Mouse (Mus musculus) C2C12 (cell line): ENCODE data around the gene Evi2a. TPM values are rescaled to one million over a fixed set of nuclear protein-coding genes. Genes with fewer than 3 reads are reported as not detected.

Source experiments
- H3K27me3 ChIP-seq: one replicate; pipeline ENCODE4 v1.6.1; 2011; ENCODE audit not compliant: control insufficient read depth, insufficient read depth, insufficient read length
- H3K36me3 ChIP-seq: one replicate; pipeline ENCODE4 v1.6.1; 2011; ENCODE audit not compliant: control insufficient read depth, insufficient read depth
- H3K4me3 ChIP-seq: one replicate; pipeline ENCODE4 v1.5.1; 2011; ENCODE audit warnings: mild to moderate bottlenecking, control low read depth; ENCODE audit not compliant: poor library complexity, insufficient read depth, severe bottlenecking
- H3K79me2 ChIP-seq: one replicate; pipeline ENCODE4 v1.6.1; 2011; ENCODE audit not compliant: control insufficient read depth, insufficient read depth
- H3K79me3 ChIP-seq: one replicate; pipeline ENCODE4 v1.6.1; 2011; ENCODE audit warnings: low read depth, control low read depth
- H3ac ChIP-seq: one replicate; pipeline ENCODE3; 2011; ENCODE audit warnings: low read depth; ENCODE audit not compliant: control insufficient read depth, insufficient read length
- CEBPB ChIP-seq: IDR thresholded peaks from one replicate; pipeline ENCODE4 v1.6.1; 2011; ENCODE audit warnings: low read depth, mild to moderate bottlenecking, control low read depth, moderate library complexity
- CTCF ChIP-seq: IDR thresholded peaks from one replicate; pipeline ENCODE4 v1.5.1; 2011; ENCODE audit not compliant: control insufficient read depth, insufficient read depth, insufficient read length
- FOSL1 ChIP-seq: IDR thresholded peaks from one replicate; pipeline ENCODE4 v1.8.0; 2011; ENCODE audit warnings: mild to moderate bottlenecking, low read length; ENCODE audit not compliant: poor library complexity, insufficient read depth, severe bottlenecking
- MAX ChIP-seq: IDR thresholded peaks from one replicate; pipeline ENCODE4 v1.6.1; 2011; ENCODE audit warnings: mild to moderate bottlenecking, control low read depth
- MYOD1 ChIP-seq: IDR thresholded peaks from one replicate; pipeline ENCODE4 v1.6.1; 2011; ENCODE audit warnings: low read depth; ENCODE audit not compliant: control insufficient read depth, insufficient read length
- MYOG ChIP-seq: IDR thresholded peaks from one replicate; pipeline ENCODE4 v1.6.1; 2011; ENCODE audit not compliant: control insufficient read depth, insufficient read length; ENCODE audit errors: extremely low read depth
- USF1 ChIP-seq: IDR thresholded peaks from one replicate; pipeline ENCODE4 v1.6.1; 2011; ENCODE audit warnings: low read depth, mild to moderate bottlenecking, control low read depth, moderate library complexity
- polyA plus RNA-seq: library from polyadenylated mRNA; unstranded; fragments of >200 nt; fragmentation: generic; extraction: Trizol; gene quantifications from one replicate; pipeline ENCODE4 v1.2.1, GENCODE M21; 2012; ENCODE audit warnings: missing spikeins

Evi2a gene
- polyA plus RNA-seq, 1 experiment, result 12.9 TPM

- Histone ChIP-seq H3K79me3 (no peaks in the 10 kb centered on the region), H3ac (no peak overlapping the region), H3K4me3 (no peak overlapping the region), H3K36me3 (peaks cover 78% of the 10 kb centered on the region), H3K27me3 (no peaks in the 10 kb centered on the region), H3K79me2 (no peaks in the 10 kb centered on the region)
- no peak for TF ChIP-seq MYOG
- TF ChIP-seq FOSL1, result no peak
- TF ChIP-seq CTCF, result no peak
- no peak for TF ChIP-seq USF1
- no peak for TF ChIP-seq MYOD1
- TF ChIP-seq CEBPB, result no peak
- no peak for TF ChIP-seq MAX
These were observed 37.9 kb upstream of the Evi2a start for GRCm38 (mm10) chr11:79568197-79568911.

DNA sequence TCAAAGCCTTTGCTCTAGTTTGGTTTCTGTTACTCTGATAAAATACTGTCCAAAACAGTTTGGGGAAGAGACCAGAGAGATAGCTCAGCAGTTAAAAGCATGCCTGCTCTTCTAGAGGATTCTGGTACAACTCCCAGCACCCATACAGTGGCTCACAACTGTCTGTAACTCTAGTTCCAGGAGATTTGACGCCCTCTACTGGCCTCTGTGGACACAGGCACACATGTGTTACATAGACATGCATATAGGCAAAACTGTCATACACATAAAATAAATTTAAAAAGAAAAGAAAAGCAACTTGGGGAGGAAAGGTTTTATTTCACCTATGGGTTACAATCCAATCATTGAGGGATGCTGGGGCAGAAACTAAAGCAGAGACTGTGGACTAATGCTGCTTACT is 36.5 kb upstream of the Evi2a start:
- no peak overlapping the region for H3ac ChIP-seq
- H3K4me3 ChIP-seq, result no peak overlapping the region
- TF ChIP-seq CTCF, result no peak
- no peak for TF ChIP-seq FOSL1
- TF ChIP-seq MYOD1, result no peak
- TF ChIP-seq MYOG, result no peak
- TF ChIP-seq USF1, result no peak
- no peak for TF ChIP-seq CEBPB
- no peak for TF ChIP-seq MAX
- no peaks in the 10 kb centered on the region for H3K27me3 ChIP-seq
- no peaks in the 10 kb centered on the region for H3K79me2 ChIP-seq
- peaks cover 77% of the 10 kb centered on the region for H3K36me3 ChIP-seq
- H3K79me3 ChIP-seq, result no peaks in the 10 kb centered on the region

DNA sequence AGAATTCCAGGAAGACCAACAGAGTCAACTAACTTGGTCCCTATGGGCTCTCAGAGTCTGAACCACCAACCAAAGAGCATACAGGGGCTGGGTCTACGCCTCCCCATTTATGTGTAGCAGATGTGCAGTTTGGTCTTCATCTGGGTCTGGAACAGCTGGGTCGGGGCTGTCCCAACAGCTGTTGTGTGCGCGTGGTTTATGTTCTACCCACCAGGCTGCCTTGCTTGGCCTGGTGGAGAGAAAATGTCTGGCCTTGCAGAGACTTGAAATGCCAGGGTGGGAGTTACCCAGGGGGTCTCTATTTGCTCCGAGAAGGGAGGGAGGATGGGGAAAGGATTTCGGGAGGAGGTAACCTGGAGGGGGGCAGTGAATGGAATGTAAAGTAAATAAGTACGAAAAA is 33.1 kb upstream of the Evi2a start:
- H3ac ChIP-seq, result no peak overlapping the region
- no peaks in the 10 kb centered on the region for H3K79me3 ChIP-seq
- no peaks in the 10 kb centered on the region for H3K79me2 ChIP-seq
- TF ChIP-seq MYOG (no peak), MYOD1 (no peak), CEBPB (no peak), MAX (no peak), USF1 (no peak), FOSL1 (no peak), CTCF (no peak)
- H3K27me3 ChIP-seq, result no peaks in the 10 kb centered on the region
- no peak overlapping the region for H3K4me3 ChIP-seq
- H3K36me3 ChIP-seq, result peaks cover 73% of the 10 kb centered on the region

- Histone ChIP-seq H3K36me3 (peaks cover 60% of the 10 kb centered on the region), H3K79me2 (no peaks in the 10 kb centered on the region), H3K79me3 (no peaks in the 10 kb centered on the region), H3K4me3 (no peak overlapping the region), H3K27me3 (no peaks in the 10 kb centered on the region), H3ac (no peak overlapping the region)
- TF ChIP-seq MYOG (no peak), CEBPB (no peak)
These were observed 30.1 kb upstream of the Evi2a start for GRCm38 (mm10) chr11:79560536-79560935.

GRCm38 (mm10) chr11:79552622-79553021 is 22.2 kb upstream of the Evi2a start:
- H3K4me3 ChIP-seq, result no peak overlapping the region
- no peaks in the 10 kb centered on the region for H3K79me3 ChIP-seq
- no peaks in the 10 kb centered on the region for H3K27me3 ChIP-seq
- H3K79me2 ChIP-seq, result no peaks in the 10 kb centered on the region
- H3K36me3 ChIP-seq, result peaks cover 88% of the 10 kb centered on the region
- TF ChIP-seq MAX (no peak), MYOG (no peak), CEBPB (no peak), FOSL1 (no peak), CTCF (no peak), USF1 (no peak), MYOD1 (no peak)
- no peak overlapping the region for H3ac ChIP-seq

- no peaks in the 10 kb centered on the region for H3K79me3 ChIP-seq
- peaks cover 26% of the 10 kb centered on the region for H3K36me3 ChIP-seq
These were observed 5.9 kb upstream of the Evi2a start for GRCm38 (mm10) chr11:79536293-79536692.

More at GRCm38 (mm10) chr11:79536293-79536692, 5.9 kb upstream of the Evi2a start:
- H3K4me3 ChIP-seq, result no peak overlapping the region
- H3K27me3 ChIP-seq, result no peaks in the 10 kb centered on the region
- H3ac ChIP-seq, result no peak overlapping the region
- H3K79me2 ChIP-seq, result peaks cover 7% of the 10 kb centered on the region
- TF ChIP-seq FOSL1 (no peak), MYOD1 (no peak), USF1 (no peak), MYOG (no peak), CTCF (no peak), MAX (no peak), CEBPB (no peak)
